Mouse (Mus musculus) gastrocnemius, postnatal 10 days (tissue): ENCODE data around the gene Chd9. TPM values are rescaled to one million over a fixed set of nuclear protein-coding genes. Genes with fewer than 3 reads are reported as not detected.

Source experiments
- DNase-seq: peaks from one replicate; pipeline ENCODE4 v3.0.0; 2021; ENCODE audit warnings: mixed read lengths
- total RNA-seq, 2 experiments: library from RNA; stranded (reverse); gene quantifications; 2 replicates each; pipeline ENCODE4 v1.2.3; 2021

Chd9 gene
- total RNA-seq, 2 experiments from 2014 or later: 42.6 to 51.8 TPM

DNA sequence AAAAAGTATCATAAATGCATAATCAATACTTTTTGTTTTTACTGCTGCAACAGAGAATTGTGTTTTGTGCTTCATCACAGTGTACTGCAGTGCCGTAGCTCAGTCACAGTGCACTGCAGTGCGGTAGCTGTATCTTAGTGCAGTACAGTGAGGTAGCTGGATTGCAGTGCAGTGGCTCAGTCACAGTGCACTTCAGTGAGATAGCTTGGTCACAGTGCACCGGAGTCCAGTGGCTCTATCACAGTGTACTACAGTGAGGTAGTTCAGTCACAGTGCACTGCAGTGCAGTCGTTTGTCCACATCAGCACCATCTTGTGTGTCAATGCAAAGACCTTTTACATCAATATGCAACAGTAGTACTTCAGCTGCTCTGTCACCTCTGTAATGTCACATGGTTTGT, 140.2 kb downstream of the Chd9 start:
- DNase-seq: no peak

DNA sequence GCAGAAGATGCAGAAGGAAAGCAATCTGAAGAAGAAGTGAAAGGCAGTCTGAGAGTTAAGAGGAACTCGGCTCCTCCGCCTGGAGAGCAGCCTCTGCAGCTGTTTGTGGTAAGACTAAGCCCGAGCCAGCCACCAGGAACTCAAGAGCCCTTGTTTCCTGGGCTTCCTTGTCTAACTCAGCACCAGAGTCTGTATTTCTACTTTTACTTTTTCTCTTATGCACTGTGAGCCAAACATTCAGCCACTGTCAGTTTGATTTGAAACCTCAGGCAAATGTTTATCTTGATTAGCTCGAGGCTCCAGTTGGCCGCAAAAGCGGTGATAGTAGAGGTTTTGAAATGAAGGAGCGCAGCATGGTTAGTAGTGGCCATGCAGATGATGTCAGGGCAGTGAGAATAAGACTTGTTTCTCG, 148.8 kb downstream of the Chd9 start:
- DNase-seq: peak; percentile 11

DNA sequence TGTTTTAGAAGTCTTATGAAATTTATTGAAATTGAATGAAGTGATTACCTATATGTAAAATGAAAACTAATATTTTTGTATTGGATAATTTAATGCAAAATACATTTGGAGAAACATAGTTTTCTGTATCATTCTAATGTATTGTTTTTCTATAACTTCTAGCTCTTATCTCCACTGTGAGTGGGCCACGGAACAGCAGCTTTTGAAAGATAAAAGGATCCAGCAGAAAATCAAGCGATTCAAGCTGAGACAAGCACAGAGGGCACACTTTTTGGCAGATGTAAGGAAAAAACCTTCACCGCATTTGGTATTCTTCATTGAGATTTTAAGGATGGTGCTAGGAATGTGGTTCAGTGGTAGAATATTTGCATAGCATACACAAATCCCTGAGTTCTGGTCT, 150.6 kb downstream of the Chd9 start:
- DNase-seq: no peak

- no peak for DNase-seq
These were observed 151.1 kb downstream of the Chd9 start for GRCm38 (mm10) chr8:90979295-90979694.

DNA sequence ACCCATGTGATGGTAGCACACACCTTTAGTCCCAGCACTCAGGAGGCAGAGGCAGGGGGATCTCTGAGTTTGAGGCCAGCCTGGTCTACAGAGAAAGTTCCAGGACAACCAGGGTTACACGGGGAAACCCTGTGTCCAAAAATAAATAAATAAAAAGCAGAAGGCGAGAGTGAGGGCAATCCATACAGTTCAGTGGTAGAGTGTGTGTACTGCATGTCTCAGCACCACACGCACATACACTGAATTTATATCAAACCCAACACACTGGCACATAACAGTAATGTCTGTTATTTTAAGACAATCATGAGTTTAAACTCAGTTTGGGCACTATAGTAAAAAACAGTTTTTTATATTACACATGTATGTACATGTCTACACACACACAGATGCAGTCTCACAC, 153.9 kb downstream of the Chd9 start:
- DNase-seq: no peak

- peak; percentile 65 for DNase-seq
These were observed 191.6 kb downstream of the Chd9 start for GRCm38 (mm10) chr8:91019726-91020125.

- no peak for DNase-seq
These were observed 206.3 kb downstream of the Chd9 start for GRCm38 (mm10) chr8:91034417-91034816.

GRCm38 (mm10) chr8:91036905-91037304, 208.8 kb downstream of the Chd9 start:
- DNase-seq: no peak

GRCm38 (mm10) chr8:91038637-91039036, 210.5 kb downstream of the Chd9 start:
- no peak for DNase-seq

GRCm38 (mm10) chr8:91046370-91046769, 218.2 kb downstream of the Chd9 start:
- no peak for DNase-seq

GRCm38 (mm10) chr8:91051037-91051436, 222.9 kb downstream of the Chd9 start:
- DNase-seq: peak; percentile 79

- DNase-seq: no peak
These were observed 226.3 kb downstream of the Chd9 start for GRCm38 (mm10) chr8:91054418-91054817.

- no peak for DNase-seq
These were observed 228.7 kb downstream of the Chd9 start for GRCm38 (mm10) chr8:91056848-91057247.

- no peak for DNase-seq
These were observed 231.0 kb downstream of the Chd9 start for GRCm38 (mm10) chr8:91059086-91059578.

GRCm38 (mm10) chr8:91059884-91060510, 231.8 kb downstream of the Chd9 start:
- no peak for DNase-seq

GRCm38 (mm10) chr8:91060555-91061471, 232.7 kb downstream of the Chd9 start:
- peak; percentile 29 for DNase-seq

DNA sequence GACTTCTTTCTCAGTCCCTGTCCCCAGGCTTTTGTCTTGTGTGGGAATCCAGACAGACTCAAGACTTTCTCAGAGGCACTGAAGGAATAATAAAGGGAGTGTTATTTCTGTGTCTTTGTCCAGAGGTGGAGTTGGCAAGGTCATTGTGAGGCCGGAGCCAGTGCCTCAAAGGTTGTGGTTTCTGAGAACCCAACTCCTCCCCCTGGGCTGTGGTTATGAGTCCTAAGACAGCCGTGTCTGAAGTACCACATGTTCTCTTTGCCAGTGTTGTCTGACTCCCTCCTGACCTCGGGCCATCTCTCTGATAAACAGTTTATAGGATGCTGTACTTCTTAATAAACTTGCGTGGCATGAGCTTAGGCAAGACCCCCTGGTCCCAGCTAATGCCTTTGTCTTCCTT, 237.0 kb downstream of the Chd9 start:
- no peak for DNase-seq

- DNase-seq: no peak
These were observed 241.3 kb downstream of the Chd9 start for GRCm38 (mm10) chr8:91069407-91069806.

- DNase-seq: peak; percentile 92
These were observed 241.7 kb downstream of the Chd9 start, which contains the start of gene Rbl2 for GRCm38 (mm10) chr8:91069834-91070233. Gene Rbl2, plus strand, starts transcription at chr8:91070057.

GRCm38 (mm10) chr8:91070275-91070859, 242.2 kb downstream of the Chd9 start:
- peak; percentile 65 for DNase-seq

GRCm38 (mm10) chr8:91077077-91077867, 249.1 kb downstream of the Chd9 start:
- no peak for DNase-seq

DNA sequence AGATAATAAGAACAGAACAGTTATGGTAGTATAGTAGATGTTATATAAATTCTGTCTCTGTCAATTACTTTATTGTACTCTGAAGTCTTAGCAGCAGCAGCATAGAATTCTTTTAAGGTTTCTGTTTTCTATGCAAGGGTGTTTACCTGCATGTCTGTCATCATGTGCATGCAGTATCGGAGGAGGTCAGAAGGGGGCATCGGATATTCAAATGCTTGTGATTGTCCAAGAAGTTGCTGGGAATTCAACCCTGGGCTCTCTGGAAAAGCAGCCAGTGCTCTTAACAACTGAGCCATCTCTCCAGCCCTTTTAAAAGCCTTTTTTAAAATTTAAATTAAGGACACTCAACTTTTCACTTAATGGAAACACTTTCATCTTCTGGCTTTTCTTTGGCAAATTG, 251.5 kb downstream of the Chd9 start:
- DNase-seq: no peak
